Mouse (Mus musculus): ENCODE measurements around the gene G0s2. TPM values are rescaled to one million over a fixed set of nuclear protein-coding genes. Genes with fewer than 3 reads are reported as not detected.

The G0s2 gene
- polyA plus RNA-seq, 1 experiment from 2014 or later: 6.9 TPM

Other genes with a start within 250 kb of the G0s2 start
- gene Syt14, start 237.4 kb downstream of the G0s2 start, polyA plus RNA-seq (2015; fragmentation: Nextera tagmentation; extraction: Ambion mirVana): 6.9 and 8.2 TPM in 2 replicates
- gene Diexf, start 142.9 kb downstream of the G0s2 start, polyA plus RNA-seq (2015; fragmentation: Nextera tagmentation; extraction: Ambion mirVana): 8.9 and 9.7 TPM in 2 replicates
- gene Irf6, start 120.1 kb downstream of the G0s2 start, polyA plus RNA-seq (2015; fragmentation: Nextera tagmentation; extraction: Ambion mirVana): 0.66 and 0.67 TPM in 2 replicates
- 12.6 and 12.9 TPM in 2 replicates for gene A130010J15Rik, start 105.2 kb downstream of the G0s2 start, polyA plus RNA-seq (2015; fragmentation: Nextera tagmentation; extraction: Ambion mirVana)
- gene Traf3ip3, start 71.5 kb downstream of the G0s2 start, polyA plus RNA-seq (2015; fragmentation: Nextera tagmentation; extraction: Ambion mirVana): 0.77 and 1.1 TPM in 2 replicates
- 0.67 and 0.75 TPM in 2 replicates for gene Lamb3, start 65.5 kb downstream of the G0s2 start, polyA plus RNA-seq (2015; fragmentation: Nextera tagmentation; extraction: Ambion mirVana)
- gene Hsd11b1, start 9.1 kb downstream of the G0s2 start, polyA plus RNA-seq (2015; fragmentation: Nextera tagmentation; extraction: Ambion mirVana): 0.39 and 0.55 TPM in 2 replicates
- 53.5 and 54.1 TPM in 2 replicates for gene Camk1g, start 97.1 kb upstream of the G0s2 start, polyA plus RNA-seq (2015; fragmentation: Nextera tagmentation; extraction: Ambion mirVana)